Mouse (Mus musculus) kidney, adult 11 months (tissue): ENCODE results near the gene Taz.

ENCODE experiments used
- DNase-seq: peaks from one replicate; pipeline ENCODE4 v3.0.0; 2022

The Taz gene

GRCm38 (mm10) chrX:74281732-74282394 is at the start of gene Taz, which contains the start of gene Dnase1l1:
Gene Taz, plus strand, starts transcription at chrX:74281912.
Gene Dnase1l1, minus strand, starts transcription at chrX:74282337.
- DNase-seq = peak; percentile 95

GRCm38 (mm10) chrX:74233196-74233595 is 48.5 kb upstream of the Taz start:
- DNase-seq = no peak

DNA sequence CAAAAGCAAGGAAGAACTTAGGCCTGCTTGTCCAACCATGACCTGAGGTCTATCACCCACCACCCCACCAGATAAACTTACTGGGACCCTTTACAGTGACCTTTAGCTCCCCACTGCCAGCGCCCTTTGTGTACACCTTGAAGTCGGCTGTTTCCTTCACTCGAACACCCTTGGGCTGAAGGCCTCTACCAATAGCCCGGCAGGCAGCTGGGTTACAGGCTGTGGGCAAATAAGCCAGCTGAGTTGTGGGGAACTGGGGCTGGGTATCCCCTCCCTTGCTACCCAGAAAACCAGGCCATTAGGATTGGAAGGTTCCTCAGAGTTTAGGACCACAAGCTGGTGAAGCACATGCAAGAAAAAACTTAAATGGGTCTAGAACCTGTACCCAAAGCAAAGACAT is 41.4 kb upstream of the Taz start:
- DNase-seq = no peak

- peak; percentile 8 for DNase-seq
These were observed 38.3 kb upstream of the Taz start for GRCm38 (mm10) chrX:74243396-74243795.

DNA sequence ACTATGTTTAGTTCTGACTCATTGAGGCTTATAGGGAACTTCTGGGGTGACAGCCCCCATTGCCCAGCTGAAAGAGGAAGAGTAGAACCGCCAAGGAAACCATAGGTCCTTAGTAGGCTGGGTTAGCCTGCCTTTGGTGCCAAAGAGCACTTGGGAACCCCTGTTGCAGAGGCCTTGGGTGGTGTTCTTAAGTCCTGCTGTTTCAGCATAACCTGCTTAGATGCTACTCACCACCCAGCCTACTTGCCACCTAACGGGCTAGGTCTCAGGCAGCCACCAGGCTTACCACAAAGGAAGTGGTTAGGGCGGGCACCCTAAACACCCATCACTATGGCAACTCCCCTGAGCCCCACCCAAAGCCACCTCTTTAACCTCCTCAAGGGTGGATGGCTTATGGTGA is 37.9 kb upstream of the Taz start:
- DNase-seq = peak; percentile 7

DNA sequence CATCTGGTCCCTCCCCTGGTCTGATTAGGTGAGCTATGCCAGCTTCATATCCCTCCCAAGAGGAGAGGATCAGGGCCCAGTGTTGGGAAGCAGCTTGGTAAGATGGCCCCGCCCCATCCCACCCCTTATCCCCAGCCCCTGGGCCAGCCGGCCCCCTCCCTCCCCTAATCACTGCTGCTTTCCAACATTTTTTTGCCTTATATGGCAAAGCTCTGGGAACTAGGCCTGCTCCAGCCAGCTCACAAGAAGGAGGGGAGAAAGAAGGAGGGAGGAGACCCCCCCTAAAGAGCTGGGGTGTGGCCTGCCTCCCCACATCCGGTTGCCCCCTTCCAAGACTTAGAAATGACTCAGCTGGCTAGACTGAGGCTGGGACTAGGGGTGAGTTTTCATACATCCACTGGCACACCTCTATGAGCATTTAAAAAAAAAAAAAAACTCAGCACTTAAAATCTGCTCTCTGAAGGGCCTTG is 37.1 kb upstream of the Taz start:
- DNase-seq = peak; percentile 49

DNA sequence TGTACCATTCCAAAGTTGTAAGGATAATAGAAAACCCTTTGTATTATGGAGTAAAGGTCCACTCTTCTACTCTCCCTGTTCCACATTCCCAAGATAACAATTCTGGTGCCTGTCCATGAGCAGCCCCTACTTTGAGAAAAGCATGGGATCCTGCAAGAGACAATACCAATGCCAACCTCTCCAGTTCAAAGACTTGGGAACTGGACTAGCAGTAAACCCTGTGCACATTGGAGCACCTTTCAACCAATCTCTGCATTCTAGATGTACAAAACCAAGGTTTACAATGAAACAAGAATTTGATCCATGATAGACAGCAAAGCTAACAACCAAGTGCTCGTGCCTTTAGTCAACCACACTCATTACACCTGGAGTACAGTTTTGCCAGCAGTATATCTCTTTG is 36.6 kb upstream of the Taz start:
- DNase-seq = no peak

DNA sequence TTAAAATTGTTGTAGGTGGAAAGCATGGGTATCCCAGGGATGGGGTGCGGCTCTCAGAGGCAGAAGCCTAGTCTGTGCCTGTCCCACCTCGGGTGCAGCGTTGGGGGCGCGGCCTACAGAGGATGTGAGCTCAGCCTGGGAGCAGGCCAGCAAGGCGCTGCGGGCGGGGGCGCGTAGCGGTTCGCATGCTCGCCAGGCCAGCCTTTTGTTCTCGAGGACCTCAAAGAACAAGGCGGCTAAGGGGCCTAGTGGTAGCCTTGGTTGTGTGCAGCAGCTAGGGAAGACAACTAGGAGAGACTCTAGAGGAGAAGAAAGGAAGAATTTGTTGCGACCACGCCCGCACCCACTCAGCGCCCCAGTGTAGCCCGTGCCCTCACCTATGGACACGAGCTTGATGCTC is 36.0 kb upstream of the Taz start:
- DNase-seq = peak; percentile 66

DNA sequence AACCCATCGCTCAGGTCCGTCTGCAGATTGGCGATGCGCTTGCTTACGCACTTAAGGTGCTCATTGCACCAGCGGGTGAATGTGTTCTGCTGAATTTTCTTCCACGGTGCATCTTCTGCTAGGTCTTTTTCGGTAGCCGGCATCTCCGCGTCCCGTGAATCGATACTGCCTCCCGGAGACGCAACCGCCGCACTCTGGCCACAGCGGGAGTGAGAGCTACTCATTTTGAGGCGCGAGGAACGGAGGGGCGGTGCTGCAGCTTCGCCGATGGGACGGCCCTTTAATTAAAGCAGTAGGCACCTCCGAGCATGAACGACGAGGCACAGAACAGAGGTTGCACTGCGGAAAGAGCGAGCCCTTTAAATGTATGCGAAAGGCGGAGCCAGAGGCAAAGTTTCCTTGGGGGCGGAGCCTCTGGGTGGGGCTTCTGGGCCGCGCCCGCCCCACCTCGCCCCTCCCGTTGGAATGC is 35.5 kb upstream of the Taz start:
- DNase-seq = peak; percentile 90

- DNase-seq = no peak
These were observed 35.0 kb upstream of the Taz start for GRCm38 (mm10) chrX:74246693-74247092.

- peak; percentile 45 for DNase-seq
These were observed 33.1 kb upstream of the Taz start for GRCm38 (mm10) chrX:74248651-74249050.

GRCm38 (mm10) chrX:74249615-74250014 is 32.1 kb upstream of the Taz start, which contains the start of gene Flna:
Gene Flna, minus strand, starts transcription at chrX:74249820.
- DNase-seq = peak; percentile 53

DNA sequence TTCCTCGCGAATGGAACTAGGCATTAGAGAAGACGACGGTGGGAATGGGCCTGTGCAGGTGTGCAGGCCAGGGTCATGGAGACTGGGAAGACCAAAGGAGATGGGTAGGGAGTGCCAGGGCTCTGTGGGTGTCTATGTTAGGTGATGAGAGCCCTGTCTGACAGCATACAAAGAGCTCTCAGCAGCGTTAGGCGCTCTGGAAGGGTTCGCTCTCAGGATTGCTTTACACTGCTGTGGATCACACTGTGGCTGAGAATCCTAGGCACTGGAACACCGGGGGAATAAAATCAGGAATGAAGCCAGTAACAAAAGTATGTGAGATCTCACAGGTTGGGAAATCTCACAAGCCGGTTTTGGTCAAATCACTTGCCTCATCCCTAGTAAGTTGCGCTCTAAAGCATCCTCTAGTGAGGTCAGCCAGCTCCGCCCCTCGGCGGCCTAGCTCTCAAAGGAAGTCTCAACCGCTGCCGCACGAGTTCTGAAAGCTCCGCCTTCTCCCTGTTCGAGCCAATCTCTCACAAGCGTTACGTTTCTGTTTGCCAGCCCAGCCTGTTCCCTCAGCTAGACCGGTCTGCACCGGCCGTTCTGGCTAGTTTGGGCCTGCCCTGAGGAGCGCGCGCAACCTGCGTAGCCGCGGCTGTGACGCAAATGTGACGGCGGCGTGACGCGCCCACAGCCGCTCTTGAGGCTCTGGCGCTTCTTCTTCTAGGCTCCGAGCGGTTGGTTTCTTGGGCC is 27.4 kb upstream of the Taz start, which contains the start of gene Emd:
TSS of gene Emd (plus strand) at position 535 of the 735 bp plus-strand sequence.
- DNase-seq = peak; percentile 96

GRCm38 (mm10) chrX:74254888-74255565 is 26.7 kb upstream of the Taz start:
- no peak for DNase-seq

DNA sequence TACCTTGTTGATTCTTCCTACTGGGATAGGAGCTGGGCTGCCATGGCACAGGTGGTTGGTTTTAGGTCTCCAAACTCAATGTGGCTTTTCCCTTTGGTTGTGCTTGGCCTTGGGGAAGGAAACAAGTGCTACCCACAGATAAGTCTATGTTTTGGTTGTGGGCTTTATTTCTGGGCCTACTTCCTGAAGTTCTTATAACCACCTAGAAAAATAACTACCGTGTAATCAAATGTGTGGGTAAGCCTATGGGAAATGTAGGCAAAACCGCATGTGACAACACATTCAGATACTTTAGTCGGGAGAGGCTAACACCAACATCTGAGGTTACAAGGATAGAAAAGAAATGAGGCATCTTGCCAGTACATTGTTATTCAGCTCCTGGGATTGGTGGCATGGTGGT is 24.0 kb upstream of the Taz start:
- no peak for DNase-seq

- no peak for DNase-seq
These were observed 12.0 kb upstream of the Taz start for GRCm38 (mm10) chrX:74269736-74270061.

- DNase-seq = peak; percentile 96
These were observed 11.4 kb upstream of the Taz start, which contains the start of gene Rpl10 for GRCm38 (mm10) chrX:74270062-74270901. Gene Rpl10, plus strand, starts transcription at chrX:74270812.

DNA sequence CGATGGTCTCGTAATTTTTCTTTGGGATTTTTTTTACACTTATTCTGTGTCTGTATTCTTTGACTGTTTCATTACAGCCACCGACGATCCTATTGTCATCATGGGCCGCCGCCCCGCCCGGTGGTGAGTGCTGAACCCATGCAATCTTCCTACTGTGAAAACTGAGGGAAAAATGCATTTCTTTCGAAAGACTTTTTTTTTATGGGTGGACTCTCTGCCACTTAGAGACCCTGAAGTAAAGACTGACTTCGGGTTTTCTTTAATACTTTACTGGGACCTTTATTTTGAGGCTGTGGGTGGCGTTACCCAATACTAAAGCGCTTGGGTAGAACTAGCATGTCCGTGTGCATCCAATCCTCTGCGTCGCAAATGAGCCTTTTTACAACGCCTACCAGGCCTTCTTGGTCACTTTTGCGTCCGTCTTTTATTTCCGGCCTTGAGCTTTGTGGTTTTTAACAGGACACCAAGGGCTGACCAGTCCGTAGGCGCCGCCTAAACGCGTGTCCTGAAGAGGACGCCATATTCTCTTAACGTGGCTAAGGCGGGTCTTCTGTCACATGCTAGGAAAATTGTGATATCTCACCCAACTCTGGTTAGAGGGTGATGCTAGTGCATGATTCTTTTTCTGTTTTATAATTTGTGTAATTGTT is 10.7 kb upstream of the Taz start:
- DNase-seq = no peak

DNA sequence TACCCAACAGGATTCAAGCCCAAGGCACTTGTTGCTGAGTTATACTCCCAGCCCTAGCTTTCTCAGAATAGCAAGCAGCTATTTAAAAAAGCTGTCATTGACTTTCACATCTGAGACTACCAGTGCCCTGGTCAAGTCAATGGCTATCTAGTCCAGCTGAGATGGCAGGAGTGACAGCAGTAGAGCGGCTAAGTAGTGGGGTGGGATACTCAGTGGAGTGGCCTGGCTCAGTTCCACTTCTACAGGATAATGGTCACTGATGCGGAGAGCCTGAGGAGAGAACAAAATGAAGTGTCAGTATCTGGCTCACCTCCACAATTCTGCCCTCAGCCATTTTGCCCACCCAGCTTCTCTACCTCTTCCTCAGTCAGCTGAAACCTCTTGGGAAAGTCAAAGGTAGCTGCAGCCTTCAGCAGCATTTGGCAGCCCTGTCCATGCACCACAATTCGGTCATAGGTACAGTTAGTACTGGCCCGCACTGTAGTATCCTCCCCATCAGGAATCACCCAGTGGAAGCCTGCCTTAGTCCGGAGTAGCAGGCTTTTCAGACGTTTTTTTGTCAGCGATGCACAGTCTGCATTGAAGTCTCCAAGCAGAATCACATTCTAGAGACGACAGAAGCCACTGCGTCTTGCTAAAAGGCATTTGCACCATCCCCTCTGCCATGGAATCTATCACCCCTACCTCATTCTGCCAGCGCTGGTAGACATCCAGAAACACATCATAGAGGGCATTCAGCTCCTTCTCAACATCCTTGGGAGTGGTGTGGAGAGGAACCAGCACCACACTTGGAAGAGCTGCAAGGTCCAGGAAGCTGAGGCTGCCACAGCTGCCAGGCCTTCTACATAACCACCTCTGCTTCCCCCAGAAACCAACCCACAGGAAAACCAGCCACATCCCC is 8.0 kb upstream of the Taz start:
- no peak for DNase-seq

DNA sequence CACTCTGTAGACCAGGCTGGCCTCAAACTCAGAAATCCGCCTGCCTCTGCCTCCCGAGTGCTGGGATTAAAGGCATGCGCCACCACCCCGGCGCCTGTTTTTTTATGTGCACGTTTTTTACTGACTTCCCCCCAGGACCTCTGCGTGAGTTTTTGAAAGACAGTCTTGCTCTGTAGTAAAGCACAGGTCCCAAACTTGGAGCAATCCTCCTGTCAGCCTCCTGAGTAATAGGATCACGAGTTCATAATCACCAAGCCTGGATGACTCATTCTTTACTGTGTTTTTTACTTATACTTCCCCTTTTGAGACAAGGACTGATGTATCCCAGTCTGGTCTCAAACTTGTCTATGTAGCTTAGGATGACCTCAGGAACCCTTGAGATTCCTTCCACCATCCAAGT is 3.8 kb upstream of the Taz start:
- DNase-seq = no peak
